Mouse (Mus musculus) stomach, embryonic 15.5 days (tissue): ENCODE results near the gene Hsd3b4. TPM values are rescaled to one million over a fixed set of nuclear protein-coding genes. Genes with fewer than 3 reads are reported as not detected.
"Not testable (repeated sequence)": the region's sequence is repeated elsewhere in the genome, so short reads cannot be mapped to it uniquely, and the experiment has no call there.

Source experiments
- ATAC-seq: fragments of 200-750 bp; cut with Nextera tagmentation; 2 replicates; pipeline ENCODE4 v1.8.0; 2017; ENCODE audit warnings: low read depth, moderate number of reproducible peaks, moderate TSS enrichment; ENCODE audit not compliant: insufficient read depth, low FRiP score
- H3K27ac ChIP-seq: fragments of 300-500 bp; sonication (generic); 2 replicates; pipeline ENCODE4 v1.5.1; 2015; ENCODE audit warnings: mild to moderate bottlenecking, inconsistent platforms
- H3K27me3 ChIP-seq: fragments of 300-500 bp; sonication (generic); replicated peaks from 2 replicates; pipeline ENCODE4 v1.6.1; 2015; ENCODE audit warnings: inconsistent platforms
- H3K36me3 ChIP-seq: fragments of 300-500 bp; sonication (generic); 2 replicates; pipeline ENCODE4 v1.6.1; 2015; ENCODE audit warnings: inconsistent platforms
- H3K4me1 ChIP-seq: fragments of 300-500 bp; sonication (generic); 2 replicates; pipeline ENCODE4 v1.6.1; 2015; ENCODE audit warnings: inconsistent platforms
- H3K4me2 ChIP-seq: fragments of 300-500 bp; sonication (generic); 2 replicates; pipeline ENCODE4 v1.6.1; 2015; ENCODE audit warnings: mild to moderate bottlenecking, inconsistent platforms
- H3K4me3 ChIP-seq: fragments of 300-500 bp; sonication (generic); replicated peaks from 2 replicates; pipeline ENCODE4 v1.5.1; 2015; ENCODE audit warnings: inconsistent platforms
- H3K9ac ChIP-seq: fragments of 300-500 bp; sonication (generic); 2 replicates; pipeline ENCODE4 v1.6.1; 2015; ENCODE audit warnings: inconsistent platforms
- H3K9me3 ChIP-seq: fragments of 300-500 bp; sonication (generic); 2 replicates; pipeline ENCODE4 v1.6.1; 2016; ENCODE audit warnings: inconsistent platforms
- WGBS: fragments of 180-500 bp; shearing (Covaris S2); methylation state at CpG from one replicate; pipeline ENCODE4 v1.1.7; 2015; 5-methylcytosine and 5-hydroxymethylcytosine counted together
- polyA plus RNA-seq: library from polyadenylated mRNA; unstranded; fragments of >200 nt; fragmentation: Nextera tagmentation; extraction: Ambion mirVana; gene quantifications from 2 replicates; pipeline ENCODE4 v1.2.1, GENCODE M21; 2015

Gene Hsd3b4
- not detected in 2 replicates for polyA plus RNA-seq

- not testable (repeated sequence) for H3K36me3 ChIP-seq, H3K4me3 ChIP-seq, H3K27me3 ChIP-seq, ATAC-seq, H3K27ac ChIP-seq, H3K4me2 ChIP-seq, H3K4me1 ChIP-seq, H3K9me3 ChIP-seq, H3K9ac ChIP-seq
- no CpG with 5 or more reads among the region's 1 CpGs for WGBS
Observed at GRCm38 (mm10) chr3:98510414-98510813, at the start of gene Hsd3b4. TSS of gene Hsd3b4 (minus strand) at chr3:98510514.

GRCm38 (mm10) chr3:98550832-98551231 lies 40.5 kb upstream of the Hsd3b4 start:
- H3K4me3 ChIP-seq, H3K27me3 ChIP-seq, H3K4me2 ChIP-seq, H3K9ac ChIP-seq, H3K4me1 ChIP-seq, ATAC-seq, H3K9me3 ChIP-seq, H3K36me3 ChIP-seq, H3K27ac ChIP-seq: not testable (repeated sequence)
- no CpG with 5 or more reads among the region's 1 CpGs for WGBS

DNA sequence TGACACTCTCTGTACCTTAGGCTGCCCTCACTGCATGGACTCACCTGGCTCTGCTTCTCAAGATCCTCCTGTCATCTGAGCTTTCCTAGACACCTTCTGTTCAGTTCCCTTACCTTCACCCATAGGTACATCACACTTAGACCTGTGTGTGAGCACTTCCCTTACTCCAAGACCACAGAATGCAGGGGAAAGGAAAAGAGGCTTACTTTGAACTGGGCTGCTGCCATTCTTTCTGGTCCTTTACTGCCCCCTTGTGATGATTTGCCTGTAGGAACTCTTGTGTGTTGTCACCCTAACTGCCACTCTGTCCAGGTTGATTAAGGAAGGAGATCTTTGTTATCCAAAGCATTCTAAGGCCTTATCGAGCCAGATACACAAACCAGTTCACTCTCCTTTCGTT lies 39.9 kb upstream of the Hsd3b4 start:
- not testable (repeated sequence) for H3K4me1 ChIP-seq, H3K9me3 ChIP-seq, H3K4me3 ChIP-seq, H3K36me3 ChIP-seq, H3K9ac ChIP-seq, H3K4me2 ChIP-seq, H3K27ac ChIP-seq, H3K27me3 ChIP-seq, ATAC-seq
- no CpG with 5 or more reads among the region's 2 CpGs for WGBS

- ATAC-seq = not testable (repeated sequence)
Observed at GRCm38 (mm10) chr3:98548495-98548894, 38.2 kb upstream of the Hsd3b4 start.

GRCm38 (mm10) chr3:98547641-98548040 lies 37.3 kb upstream of the Hsd3b4 start:
- not testable (repeated sequence) for H3K9me3 ChIP-seq, H3K4me3 ChIP-seq, H3K27ac ChIP-seq, ATAC-seq, H3K4me2 ChIP-seq, H3K4me1 ChIP-seq, H3K9ac ChIP-seq, H3K36me3 ChIP-seq, H3K27me3 ChIP-seq

More at GRCm38 (mm10) chr3:98548495-98548894, 38.2 kb upstream of the Hsd3b4 start:
- H3K9me3 ChIP-seq, H3K36me3 ChIP-seq, H3K9ac ChIP-seq, H3K4me2 ChIP-seq, H3K4me3 ChIP-seq, H3K27me3 ChIP-seq, H3K27ac ChIP-seq, H3K4me1 ChIP-seq: not testable (repeated sequence)
- no CpG with 5 or more reads among the region's 1 CpGs for WGBS

- H3K4me3 ChIP-seq, H3K9me3 ChIP-seq, ATAC-seq, H3K4me1 ChIP-seq, H3K27ac ChIP-seq, H3K36me3 ChIP-seq, H3K27me3 ChIP-seq, H3K9ac ChIP-seq, H3K4me2 ChIP-seq: not testable (repeated sequence)
Observed at GRCm38 (mm10) chr3:98524978-98525377, 14.7 kb upstream of the Hsd3b4 start.

GRCm38 (mm10) chr3:98524552-98524951 lies 14.2 kb upstream of the Hsd3b4 start:
- WGBS = no CpG with 5 or more reads among the region's 1 CpGs
- not testable (repeated sequence) for H3K27me3 ChIP-seq, H3K4me1 ChIP-seq, H3K9me3 ChIP-seq, H3K36me3 ChIP-seq, H3K27ac ChIP-seq, ATAC-seq, H3K4me3 ChIP-seq, H3K9ac ChIP-seq, H3K4me2 ChIP-seq

GRCm38 (mm10) chr3:98522779-98523178 lies 12.5 kb upstream of the Hsd3b4 start:
- H3K27me3 ChIP-seq, H3K9me3 ChIP-seq, H3K4me3 ChIP-seq, H3K27ac ChIP-seq, H3K36me3 ChIP-seq, ATAC-seq, H3K4me1 ChIP-seq, H3K9ac ChIP-seq, H3K4me2 ChIP-seq: not testable (repeated sequence)
- 22% methylated on average over 1 of the region's 2 CpGs for whole genome bisulfite sequencing

DNA sequence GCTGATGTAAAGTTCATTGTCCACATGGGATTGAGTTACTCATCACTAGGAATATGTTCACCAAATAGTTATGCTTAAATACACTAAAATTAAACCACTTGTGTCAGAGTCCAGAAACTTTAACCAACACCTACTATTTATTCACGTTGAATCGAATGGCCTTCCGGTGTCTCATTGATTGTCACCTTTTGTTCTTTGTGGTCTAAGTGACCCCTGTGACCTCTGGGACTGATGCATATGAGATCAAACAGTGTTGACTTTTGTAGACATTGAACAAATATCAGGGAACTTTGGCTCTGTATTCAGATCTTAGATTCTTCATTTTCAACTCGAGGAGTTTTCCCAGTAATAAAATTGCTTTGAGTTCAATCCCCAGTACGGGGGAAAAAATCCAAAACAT lies 3.1 kb downstream of the Hsd3b4 start:
- not testable (repeated sequence) for H3K27me3 ChIP-seq, H3K9ac ChIP-seq, H3K36me3 ChIP-seq, ATAC-seq, H3K4me1 ChIP-seq, H3K4me3 ChIP-seq, H3K4me2 ChIP-seq, H3K27ac ChIP-seq, H3K9me3 ChIP-seq
- WGBS = no CpG with 5 or more reads among the region's 5 CpGs

- not testable (repeated sequence) for H3K27ac ChIP-seq, ATAC-seq, H3K9ac ChIP-seq, H3K4me1 ChIP-seq, H3K9me3 ChIP-seq, H3K27me3 ChIP-seq, H3K4me3 ChIP-seq, H3K36me3 ChIP-seq, H3K4me2 ChIP-seq
Observed at GRCm38 (mm10) chr3:98497401-98497800, 12.9 kb downstream of the Hsd3b4 start.

- WGBS = no CpG with 5 or more reads among the region's 2 CpGs
- not testable (repeated sequence) for H3K27me3 ChIP-seq, H3K27ac ChIP-seq, H3K9ac ChIP-seq, H3K4me3 ChIP-seq, H3K4me1 ChIP-seq, H3K36me3 ChIP-seq, H3K4me2 ChIP-seq, H3K9me3 ChIP-seq, ATAC-seq
Observed at GRCm38 (mm10) chr3:98496762-98497161, 13.6 kb downstream of the Hsd3b4 start.

DNA sequence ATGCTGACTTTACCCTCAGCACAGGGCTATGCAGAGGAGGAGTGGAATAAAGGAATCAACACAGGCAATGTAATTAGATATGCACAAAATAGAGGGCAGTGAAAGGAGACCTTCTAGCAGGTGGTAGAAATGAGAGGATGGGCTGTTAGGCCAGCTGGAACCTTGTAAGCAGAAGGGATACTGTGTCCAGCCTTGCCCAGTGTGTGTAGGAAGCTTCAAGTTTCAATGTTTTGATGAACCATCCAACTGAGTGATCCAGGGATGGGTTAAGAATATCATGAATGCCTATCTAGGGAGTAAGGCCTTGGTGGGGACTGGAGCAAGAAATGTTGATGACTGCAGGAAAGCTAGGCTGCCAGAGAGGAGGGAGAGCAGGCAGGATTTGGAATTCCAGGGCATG lies 15.3 kb downstream of the Hsd3b4 start:
- H3K4me2 ChIP-seq, H3K9ac ChIP-seq, H3K27ac ChIP-seq, H3K9me3 ChIP-seq, H3K36me3 ChIP-seq, H3K27me3 ChIP-seq, ATAC-seq, H3K4me1 ChIP-seq, H3K4me3 ChIP-seq: not testable (repeated sequence)

- H3K36me3 ChIP-seq, ATAC-seq, H3K4me1 ChIP-seq, H3K9ac ChIP-seq, H3K27ac ChIP-seq, H3K27me3 ChIP-seq, H3K4me3 ChIP-seq, H3K9me3 ChIP-seq, H3K4me2 ChIP-seq: not testable (repeated sequence)
Observed at GRCm38 (mm10) chr3:98494184-98494583, 16.1 kb downstream of the Hsd3b4 start.
